Mouse (Mus musculus) heart, adult 2 months (tissue): ENCODE measurements around the gene Slc27a2.

ENCODE experiments used
- CTCF ChIP-seq: fragments of 200-600 bp; IDR thresholded peaks from 2 replicates; pipeline ENCODE4 v1.8.1; 2022; ENCODE audit warnings: antibody characterized with exemption, mild to moderate bottlenecking, moderate library complexity
- EP300 ChIP-seq: fragments of 200-500 bp; IDR thresholded peaks from 2 replicates; pipeline ENCODE4 v1.6.1; 2011; ENCODE audit warnings: low read depth, low read length, control low read depth; ENCODE audit not compliant: insufficient read depth
- POLR2A ChIP-seq: fragments of 200-500 bp; IDR thresholded peaks from 2 replicates; pipeline ENCODE4 v1.6.1; 2011; ENCODE audit warnings: mild to moderate bottlenecking, low read depth, low read length, control low read depth; ENCODE audit not compliant: insufficient read depth

DNA sequence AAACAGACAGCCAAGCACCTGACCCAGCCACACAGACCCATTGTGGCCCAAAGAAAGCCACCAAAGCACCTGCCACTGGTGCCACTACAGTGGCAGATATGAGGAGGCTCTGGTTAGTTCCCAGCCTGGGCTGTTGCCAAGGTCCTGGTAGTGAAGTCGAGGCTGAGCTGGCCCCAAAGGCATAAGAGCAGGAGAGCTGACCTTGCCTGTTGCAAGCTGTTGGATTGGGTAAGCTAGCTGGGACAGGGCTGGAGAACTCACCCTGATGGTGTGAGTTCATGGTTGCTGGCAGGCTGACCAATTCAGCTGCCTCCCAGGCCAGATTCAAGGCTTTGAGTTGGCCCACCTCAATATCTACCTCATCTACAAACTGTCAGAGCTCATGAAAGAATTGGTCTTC is 47.1 kb upstream of the Slc27a2 start:
- TF ChIP-seq POLR2A (no peak), CTCF (no peak), EP300 (no peak)
